Mouse (Mus musculus): ENCODE data around the gene Ccdc130.
A peak's percentile ranks its signal among the peaks of the same experiment; 100 is the strongest.

Gene Ccdc130

DNA sequence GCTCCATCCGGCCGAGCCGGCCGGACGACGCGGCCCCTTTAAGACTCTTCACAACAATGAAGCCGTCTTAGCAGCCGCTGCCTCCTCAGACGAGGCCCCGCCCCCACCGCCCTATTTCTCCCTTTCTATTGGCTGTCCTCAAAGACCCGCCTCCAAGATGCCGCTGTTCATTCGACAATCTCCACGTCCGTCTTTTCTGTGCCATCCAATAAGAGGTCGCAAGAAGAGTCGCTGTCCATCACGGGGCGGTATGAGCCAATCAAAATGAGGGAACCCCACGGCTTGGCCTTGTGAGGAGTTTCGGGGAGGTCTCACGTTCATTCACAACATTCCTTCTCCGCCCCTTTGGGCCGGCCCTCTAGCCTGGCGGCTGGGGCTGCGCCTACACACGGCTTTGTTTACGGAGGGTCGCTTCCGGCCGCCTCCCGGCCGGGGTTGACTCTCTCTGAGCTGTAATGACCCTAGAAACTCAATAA, 33.1 kb downstream of the Ccdc130 start, which contains the start of gene Zswim4:
Gene Zswim4, minus strand, starts transcription at position 58 of the 476 bp plus-strand sequence.
- DNase-seq: peak; percentile 97

DNA sequence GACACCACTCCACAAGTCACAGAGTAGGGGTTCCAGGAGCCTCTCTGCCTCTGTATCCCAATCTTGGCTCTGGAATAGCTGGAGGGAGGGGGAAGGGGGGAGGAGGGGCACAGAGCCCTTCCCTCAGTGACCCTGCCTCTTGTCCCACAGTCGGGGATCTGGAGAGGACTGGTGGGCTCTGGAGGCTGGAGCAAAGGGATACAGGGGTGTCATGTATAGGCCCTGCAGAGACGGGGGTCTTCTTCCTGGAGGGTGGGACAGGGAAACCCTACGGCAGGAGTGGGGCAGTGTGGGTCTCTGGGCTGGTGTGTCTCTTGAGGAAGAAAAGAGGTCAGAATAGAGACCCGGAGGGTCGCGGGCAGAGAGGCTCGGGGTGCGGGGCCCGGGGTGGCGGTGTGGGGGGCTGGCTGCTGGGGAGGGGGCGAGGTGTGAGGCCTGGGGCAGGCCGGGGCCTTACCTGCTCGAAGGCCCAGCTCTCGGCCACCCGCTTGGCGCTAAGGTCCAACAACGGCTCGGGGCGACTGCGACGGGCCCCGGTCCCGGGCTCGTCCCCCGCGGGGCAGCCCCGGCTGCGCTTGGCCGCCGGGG, 33.7 kb downstream of the Ccdc130 start:
- no peak for DNase-seq

DNA sequence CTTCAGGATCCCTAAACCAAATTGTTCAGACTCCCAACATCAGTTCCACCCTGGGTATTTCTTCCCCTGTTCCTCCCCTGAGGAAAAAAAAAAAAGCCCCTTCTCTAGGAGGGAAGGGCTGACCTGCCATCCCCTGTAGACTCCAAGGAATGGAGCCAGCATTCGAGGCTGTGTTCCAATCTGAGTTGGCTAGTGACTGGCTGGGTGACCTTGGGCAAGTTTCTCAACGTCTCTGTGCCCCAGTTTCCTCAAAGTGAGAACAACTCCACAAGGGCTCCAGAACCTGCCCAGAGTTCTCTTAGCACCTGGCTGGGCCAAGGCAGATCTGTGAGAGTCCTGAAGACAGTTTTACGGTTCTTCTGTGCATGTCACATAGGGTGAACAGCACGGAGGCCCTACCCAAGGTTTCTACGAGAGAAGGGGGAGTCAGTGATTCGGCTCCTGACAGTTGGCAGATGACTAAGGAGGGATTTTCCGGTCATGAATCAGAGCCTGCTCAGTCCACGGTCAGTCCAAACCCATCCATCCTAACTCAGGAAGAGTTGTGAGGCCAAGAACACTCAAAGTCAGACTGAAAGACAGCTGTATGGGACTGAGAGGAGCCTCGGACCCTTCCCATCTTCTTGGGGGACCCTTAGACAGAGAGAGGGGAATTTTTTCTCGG, 34.3 kb downstream of the Ccdc130 start:
- DNase-seq: no peak

DNA sequence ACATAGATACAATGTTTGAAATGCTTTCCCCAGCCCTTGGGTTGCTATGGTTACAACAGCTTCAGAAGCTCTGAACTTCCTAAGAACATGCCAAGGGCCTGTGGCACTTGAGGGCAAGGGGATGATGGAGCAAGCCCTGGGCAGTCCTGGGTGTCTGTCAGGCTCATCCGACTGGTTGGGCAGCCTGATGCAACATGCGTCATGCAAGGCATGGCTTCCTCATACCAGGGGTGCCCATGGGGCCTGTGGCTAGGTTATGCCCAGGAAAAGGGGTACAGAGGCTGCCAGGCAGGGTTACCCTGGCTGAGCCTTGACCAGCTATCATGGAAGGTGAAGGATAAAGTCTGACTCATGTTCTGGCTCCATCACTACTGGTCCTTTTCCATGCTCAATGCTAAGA, 37.1 kb downstream of the Ccdc130 start:
- no peak for DNase-seq

GRCm38 (mm10) chr8:84230735-84231134, 39.4 kb downstream of the Ccdc130 start:
- no peak for DNase-seq

DNA sequence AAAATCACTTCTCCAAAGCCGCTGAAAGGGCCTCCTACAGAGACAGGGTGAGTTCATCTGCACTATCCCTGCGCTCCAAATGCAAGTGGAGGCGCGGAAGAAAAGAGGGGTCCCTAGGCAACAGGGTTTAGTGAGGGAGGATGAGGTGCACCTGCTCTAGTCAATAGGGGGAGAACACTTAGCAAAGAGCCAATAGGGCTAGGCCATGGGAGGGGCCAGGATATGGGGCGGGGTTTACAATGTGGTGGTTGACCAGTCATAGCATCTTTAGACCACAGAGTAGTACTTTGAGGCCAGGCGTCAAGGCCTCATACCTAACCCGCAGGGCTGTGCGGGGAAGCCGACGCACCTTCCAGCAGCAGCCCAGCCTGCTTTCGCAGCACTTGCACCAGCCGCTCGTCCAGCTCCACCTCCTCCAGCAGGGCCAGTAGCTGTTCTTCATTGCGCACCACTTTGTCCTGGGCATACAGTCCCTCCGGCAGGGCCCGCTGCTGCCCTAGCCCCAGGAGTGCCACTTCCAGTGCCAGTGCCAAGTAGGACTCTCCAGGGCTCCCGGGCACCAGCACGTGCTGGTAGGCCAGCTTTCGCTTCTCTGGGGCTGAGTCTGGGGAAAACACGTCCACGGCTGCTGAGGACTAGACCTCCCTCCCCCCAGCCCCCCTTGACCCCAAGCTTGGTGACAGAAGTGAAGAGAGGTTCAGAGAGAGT, 46.7 kb downstream of the Ccdc130 start:
- DNase-seq: no peak

GRCm38 (mm10) chr8:84222566-84223165, 47.5 kb downstream of the Ccdc130 start:
- no peak for DNase-seq

DNA sequence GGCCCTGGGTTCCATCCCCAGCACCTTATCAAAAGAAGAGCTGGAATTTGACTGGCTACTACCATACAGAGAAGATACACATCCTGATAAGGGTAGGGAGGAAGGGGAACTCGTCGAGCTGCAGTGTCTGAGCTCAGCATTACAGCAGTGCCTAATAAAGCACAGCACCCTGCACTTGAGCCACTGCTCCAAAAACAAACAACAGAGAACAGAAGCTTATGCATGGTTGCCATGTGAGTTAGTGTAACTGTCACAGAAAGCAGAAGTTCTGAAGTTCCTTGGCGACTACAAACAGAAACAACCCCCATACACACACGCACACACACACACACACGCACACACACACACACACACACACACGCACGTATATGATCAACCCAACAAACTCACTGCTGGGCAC, 50.1 kb downstream of the Ccdc130 start:
- DNase-seq: no peak

- no peak for DNase-seq
Observed at GRCm38 (mm10) chr8:84218143-84218542, 52.0 kb downstream of the Ccdc130 start.

- DNase-seq: no peak
Observed at GRCm38 (mm10) chr8:84217206-84217605, 53.0 kb downstream of the Ccdc130 start.

DNA sequence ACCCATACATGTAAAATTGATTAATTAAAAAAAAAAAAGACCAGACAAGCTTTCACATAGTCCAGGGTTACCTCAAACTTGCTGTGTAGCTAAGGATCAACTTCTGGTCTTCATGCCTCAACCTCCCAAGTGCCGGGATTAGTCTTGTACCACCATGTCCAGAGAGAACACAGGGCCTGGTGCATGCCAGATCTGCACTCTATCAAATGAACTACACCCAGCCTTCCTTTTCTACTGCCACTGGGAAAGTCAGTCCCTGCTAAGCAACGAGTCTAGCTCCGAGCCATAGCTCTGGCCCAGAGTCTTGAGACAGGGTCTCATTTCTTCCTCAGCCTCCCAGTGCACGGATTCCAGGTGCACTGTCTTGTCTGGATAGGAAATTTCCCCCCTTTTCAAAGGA, 56.9 kb downstream of the Ccdc130 start:
- no peak for DNase-seq

GRCm38 (mm10) chr8:84211881-84212563, 58.2 kb downstream of the Ccdc130 start:
- no peak for DNase-seq

- DNase-seq: no peak
Observed at GRCm38 (mm10) chr8:84211202-84211601, 59.0 kb downstream of the Ccdc130 start.

- peak; percentile 63 to 86 for DNase-seq
Observed at GRCm38 (mm10) chr8:84210167-84210791, 59.9 kb downstream of the Ccdc130 start.

GRCm38 (mm10) chr8:84208381-84209380, 61.5 kb downstream of the Ccdc130 start:
- DNase-seq: no peak

GRCm38 (mm10) chr8:84207811-84208210, 62.4 kb downstream of the Ccdc130 start:
- DNase-seq: no peak
